In genomic region chr8:72753165-72753564, GRCm38 (mm10) we compare ENCODE assay signal across 16 mouse cellular contexts. TPM values are rescaled to one million over a fixed set of nuclear protein-coding genes. Genes with fewer than 3 reads are reported as not detected.
DNase-seq lines count a peak whose midpoint lies in the region; ATAC-seq and TF ChIP-seq lines count a peak whose summit lies in the region.
"Had no signal": no experiment of that assay in that cellular context is flagged by ENCODE, and none has a peak within 500 bp of the region (broad histone marks: within the 10 kb centered on the region; RNA-seq: fewer than 3 reads in every experiment).

No protein-coding gene starts in this region.

- ATAC-seq in hindbrain, postnatal 0 days = no peak
- ATAC-seq: lung, postnatal 0 days; midbrain, embryonic 13.5 days had no signal

- no peak overlapping the region for H3K27ac ChIP-seq in hindbrain, embryonic 10.5 days
- H3K27ac ChIP-seq in hindbrain, postnatal 0 days = no peak overlapping the region
- no peak overlapping the region for H3K27ac ChIP-seq in embryonic facial prominence, embryonic 10.5 days (replicated peaks)
- H3K27ac ChIP-seq: limb, embryonic 13.5 days; midbrain, embryonic 13.5 days; neural tube, embryonic 12.5 days; stomach, embryonic 15.5 days had no signal

- no peaks in the 10 kb centered on the region for H3K27me3 ChIP-seq in hindbrain, embryonic 10.5 days (ENCODE audit: insufficient read depth, poor library complexity, severe bottlenecking)
- no peaks in the 10 kb centered on the region for H3K27me3 ChIP-seq in hindbrain, postnatal 0 days (ENCODE audit: insufficient read depth, low read length)
- no peaks in the 10 kb centered on the region for H3K27me3 ChIP-seq in embryonic facial prominence, embryonic 10.5 days (replicated peaks; ENCODE audit: low read depth, poor library complexity, severe bottlenecking)
- H3K27me3 ChIP-seq: limb, embryonic 13.5 days; midbrain, embryonic 13.5 days; neural tube, embryonic 12.5 days; stomach, embryonic 15.5 days had no signal

- WGBS in hindbrain, embryonic 10.5 days = 96% methylated on average over 9 of the region's 9 CpGs
- WGBS in hindbrain, postnatal 0 days = 94% methylated on average over 9 of the region's 9 CpGs
- WGBS in embryonic facial prominence, embryonic 10.5 days = 97% methylated on average over 9 of the region's 9 CpGs

- no peaks in the 10 kb centered on the region for H3K9me3 ChIP-seq in hindbrain, embryonic 10.5 days
- no peaks in the 10 kb centered on the region for H3K9me3 ChIP-seq in hindbrain, postnatal 0 days (ENCODE audit: low read length)
- H3K9me3 ChIP-seq in embryonic facial prominence, embryonic 10.5 days = no peaks in the 10 kb centered on the region
- H3K9me3 ChIP-seq: limb, embryonic 13.5 days; midbrain, embryonic 13.5 days; neural tube, embryonic 12.5 days; stomach, embryonic 15.5 days had no signal

- H3K4me3 ChIP-seq in hindbrain, embryonic 10.5 days = no peak overlapping the region
- H3K4me3 ChIP-seq in hindbrain, postnatal 0 days (ENCODE audit: low read length) = no peak overlapping the region
- no peak overlapping the region for H3K4me3 ChIP-seq in embryonic facial prominence, embryonic 10.5 days
- H3K4me3 ChIP-seq: erythroblast, embryonic 14.5 days; limb, embryonic 13.5 days; midbrain, embryonic 13.5 days; neural tube, embryonic 12.5 days; stomach, embryonic 15.5 days had no signal

- H3K9ac ChIP-seq in hindbrain, postnatal 0 days (replicated peaks; ENCODE audit: low read length) = no peak overlapping the region
- H3K9ac ChIP-seq: limb, embryonic 13.5 days; midbrain, embryonic 13.5 days; neural tube, embryonic 12.5 days; stomach, embryonic 15.5 days had no signal

- peaks cover 96% of the 10 kb centered on the region for H3K36me3 ChIP-seq in hindbrain, embryonic 10.5 days
- H3K36me3 ChIP-seq in hindbrain, postnatal 0 days (ENCODE audit: insufficient read depth, low read length) = peaks cover 69% of the 10 kb centered on the region
- H3K36me3 ChIP-seq in embryonic facial prominence, embryonic 10.5 days (replicated peaks) = peaks cover 98% of the 10 kb centered on the region

- no peak for TF ChIP-seq CTCF in hindbrain, postnatal 0 days (IDR thresholded peaks at IDR 0.05; ENCODE audit: low read depth)

- no peak overlapping the region for H3K4me2 ChIP-seq in hindbrain, postnatal 0 days (ENCODE audit: low read depth, low read length)
- H3K4me2 ChIP-seq: limb, embryonic 13.5 days; midbrain, embryonic 13.5 days; neural tube, embryonic 12.5 days; stomach, embryonic 15.5 days had no signal

- DNase-seq in cerebellum, adult 11-12 months = peak; percentile 1
- DNase-seq in cerebellum, postnatal 36 days = no peak
- peak; percentile 1 for DNase-seq in hindbrain, embryonic 10.5 days (ENCODE audit: low spot score)
- DNase-seq in hindbrain, postnatal 0 days (ENCODE audit: low spot score) = no peak
- DNase-seq in lung, postnatal 4 days = peak; percentile 3 to 14
- DNase-seq in lung, postnatal 14 days = no peak
- DNase-seq in embryonic facial prominence, embryonic 10.5 days (ENCODE audit: low spot score) = peak; percentile 4
- DNase-seq in kidney, adult 9 months = no peak
- DNase-seq: kidney, adult 11 months; right cerebral cortex, postnatal 14 days had no signal

- no peaks in the 10 kb centered on the region for H3K4me1 ChIP-seq in hindbrain, embryonic 10.5 days (replicated peaks)
- H3K4me1 ChIP-seq in hindbrain, postnatal 0 days (ENCODE audit: insufficient read depth, low read length) = no peaks in the 10 kb centered on the region
- no peaks in the 10 kb centered on the region for H3K4me1 ChIP-seq in embryonic facial prominence, embryonic 10.5 days
- H3K4me1 ChIP-seq: limb, embryonic 13.5 days; midbrain, embryonic 13.5 days; neural tube, embryonic 12.5 days; stomach, embryonic 15.5 days had no signal

RNA-seq across cellular contexts. Expression of gene F2rl3, which starts 8.5 kb away (rescaled TPM):
- polyA plus RNA-seq in hindbrain, embryonic 10.5 days (2016; fragmentation: Nextera tagmentation; extraction: Ambion mirVana) = 1.9 and 2.5 TPM in 2 replicates
- 0.68 and 1.5 TPM in 2 replicates for total RNA-seq in hindbrain, postnatal 0 days (2014; rRNA removed)
- 0.20 and 0.29 TPM in 2 replicates for polyA plus RNA-seq in hindbrain, postnatal 0 days (2015; fragmentation: Nextera tagmentation; extraction: Ambion mirVana)
- 2.0 and 2.1 TPM in 2 replicates for polyA plus RNA-seq in embryonic facial prominence, embryonic 10.5 days (2016; fragmentation: Nextera tagmentation; extraction: Ambion mirVana)

RNA-seq across cellular contexts. Expression of gene Sin3b, which starts 30.1 kb away (rescaled TPM):
- 154 and 175 TPM in 2 replicates for polyA plus RNA-seq in hindbrain, embryonic 10.5 days (2016; fragmentation: Nextera tagmentation; extraction: Ambion mirVana)
- total RNA-seq in hindbrain, postnatal 0 days (2014; rRNA removed) = 259 and 269 TPM in 2 replicates
- polyA plus RNA-seq in hindbrain, postnatal 0 days (2015; fragmentation: Nextera tagmentation; extraction: Ambion mirVana) = 245 and 250 TPM in 2 replicates
- 142 and 149 TPM in 2 replicates for polyA plus RNA-seq in embryonic facial prominence, embryonic 10.5 days (2016; fragmentation: Nextera tagmentation; extraction: Ambion mirVana)

Comparison
In these comparisons a context has a peak if more than half of its experiments do, and no peak if none do; other contexts are left out.
1. DNase-seq: peak in cerebellum, adult 11-12 months (single experiment), hindbrain, embryonic 10.5 days (single experiment), lung, postnatal 4 days (2 of 2) and embryonic facial prominence, embryonic 10.5 days (single experiment); none in cerebellum, postnatal 36 days (0 of 2), hindbrain, postnatal 0 days (single experiment), lung, postnatal 14 days (single experiment) and kidney, adult 9 months (single experiment).